Mouse (Mus musculus) neural tube, embryonic 14.5 days (tissue): Measurements from ENCODE around the gene Ptges3l. TPM values are rescaled to one million over a fixed set of nuclear protein-coding genes. Genes with fewer than 3 reads are reported as not detected.

Experiments used
- ATAC-seq: fragments of 200-750 bp; cut with Nextera tagmentation; 2 replicates; pipeline ENCODE4 v1.8.0; 2017; ENCODE audit warnings: low read depth, mild to moderate bottlenecking, moderate TSS enrichment, moderate library complexity
- H3K27ac ChIP-seq: fragments of 300-500 bp; sonication (generic); 2 replicates; pipeline ENCODE4 v1.5.1; 2014; ENCODE audit warnings: low read depth, mild to moderate bottlenecking, control low read depth, low read length, moderate library complexity, mixed read lengths
- H3K27me3 ChIP-seq: fragments of 300-500 bp; sonication (generic); 2 replicates; pipeline ENCODE4 v1.6.1; 2014; ENCODE audit warnings: low read length; ENCODE audit not compliant: control insufficient read depth, insufficient read depth
- H3K36me3 ChIP-seq: fragments of 300-500 bp; sonication (generic); 2 replicates; pipeline ENCODE4 v1.6.1; 2014; ENCODE audit warnings: low read length, mixed read lengths; ENCODE audit not compliant: control insufficient read depth, insufficient read depth
- H3K4me1 ChIP-seq: fragments of 300-500 bp; sonication (generic); 2 replicates; pipeline ENCODE4 v1.6.1; 2014; ENCODE audit warnings: low read length; ENCODE audit not compliant: control insufficient read depth, insufficient read depth
- H3K4me2 ChIP-seq: fragments of 300-500 bp; sonication (generic); 2 replicates; pipeline ENCODE4 v1.6.1; 2014; ENCODE audit warnings: mild to moderate bottlenecking, low read depth, low read length, control low read depth
- H3K4me3 ChIP-seq: fragments of 300-500 bp; sonication (generic); 2 replicates; pipeline ENCODE4 v1.5.1; 2014; ENCODE audit warnings: low read depth, low read length, control low read depth, mixed read lengths
- H3K9ac ChIP-seq: fragments of 300-500 bp; sonication (generic); replicated peaks from 2 replicates; pipeline ENCODE4 v1.6.1; 2014; ENCODE audit warnings: low read depth, mild to moderate bottlenecking, control low read depth, low read length, mixed read lengths
- H3K9me3 ChIP-seq: fragments of 300-500 bp; sonication (generic); 2 replicates; pipeline ENCODE4 v1.6.1; 2016; ENCODE audit warnings: low read length; ENCODE audit not compliant: control insufficient read depth
- WGBS: fragments of 180-500 bp; shearing (Covaris S2); extraction: QIAGEN DNeasy Blood & Tissue Kit; methylation state at CpG from one replicate; pipeline ENCODE4 v1.1.7; 2014; 5-methylcytosine and 5-hydroxymethylcytosine counted together
- polyA plus RNA-seq: library from polyadenylated mRNA; unstranded; fragments of >200 nt; fragmentation: Nextera tagmentation; extraction: Ambion mirVana; gene quantifications from 2 replicates; pipeline ENCODE4 v1.2.1, GENCODE M21; 2014

The Ptges3l gene
- polyA plus RNA-seq, 1 experiment from 2014 or later, result 1.8 TPM

DNA sequence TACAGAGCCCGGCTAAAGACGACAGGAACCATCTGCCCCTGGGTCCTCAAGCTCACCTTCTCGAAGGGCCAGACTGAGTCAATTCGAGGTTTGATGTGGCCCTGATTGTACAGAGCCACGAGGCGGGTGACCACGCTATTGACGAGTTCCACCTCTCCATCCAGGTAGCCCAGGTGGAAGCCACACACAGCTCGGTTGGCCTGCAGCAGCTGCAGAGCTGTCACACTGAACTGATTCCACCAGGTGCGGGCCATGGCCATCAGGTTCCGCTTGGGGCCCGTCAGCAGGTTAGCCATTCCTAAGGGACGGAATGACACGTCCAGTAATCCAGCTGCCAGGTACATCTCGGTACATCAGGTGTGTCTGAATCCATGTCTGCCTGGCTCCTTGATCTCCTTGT lies 35.2 kb upstream of the Ptges3l start:
- 90% methylated on average over 15 of the region's 15 CpGs for WGBS
- no peaks in the 10 kb centered on the region for H3K27me3 ChIP-seq
- no peak overlapping the region for H3K27ac ChIP-seq
- no peak overlapping the region for H3K4me2 ChIP-seq
- H3K9ac ChIP-seq, result no peak overlapping the region
- H3K4me3 ChIP-seq, result no peak overlapping the region
- H3K36me3 ChIP-seq, result peaks cover 48% of the 10 kb centered on the region
- H3K4me1 ChIP-seq, result peaks cover 25% of the 10 kb centered on the region
- H3K9me3 ChIP-seq, result no peaks in the 10 kb centered on the region
- ATAC-seq, result no peak

DNA sequence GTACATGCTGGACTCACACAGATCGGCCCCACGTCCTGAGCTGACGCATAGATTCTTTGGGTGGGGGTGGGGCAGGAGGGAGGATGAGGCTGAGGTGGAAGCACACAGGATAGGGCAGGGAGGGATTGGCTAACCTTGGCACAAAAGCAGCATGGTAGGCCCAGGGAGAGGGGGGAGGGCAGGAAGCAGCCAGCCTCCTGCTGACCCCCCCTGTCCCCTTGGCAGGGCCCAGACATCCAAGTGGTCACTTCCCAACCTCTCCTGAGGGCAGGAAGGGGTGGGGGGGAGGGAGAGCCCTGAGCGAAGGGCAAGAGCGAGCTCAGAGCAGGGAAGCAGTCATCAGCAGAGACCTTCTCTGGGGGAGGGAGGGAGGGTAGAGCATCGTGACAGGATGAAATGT lies 34.6 kb upstream of the Ptges3l start:
- peaks cover 48% of the 10 kb centered on the region for H3K36me3 ChIP-seq
- no peak for ATAC-seq
- no peak overlapping the region for H3K4me2 ChIP-seq
- WGBS, result 32% methylated on average over 5 of the region's 6 CpGs
- no peak overlapping the region for H3K4me3 ChIP-seq
- peaks cover 25% of the 10 kb centered on the region for H3K4me1 ChIP-seq
- no peak overlapping the region for H3K27ac ChIP-seq
- H3K27me3 ChIP-seq, result no peaks in the 10 kb centered on the region
- no peaks in the 10 kb centered on the region for H3K9me3 ChIP-seq
- no peak overlapping the region for H3K9ac ChIP-seq

DNA sequence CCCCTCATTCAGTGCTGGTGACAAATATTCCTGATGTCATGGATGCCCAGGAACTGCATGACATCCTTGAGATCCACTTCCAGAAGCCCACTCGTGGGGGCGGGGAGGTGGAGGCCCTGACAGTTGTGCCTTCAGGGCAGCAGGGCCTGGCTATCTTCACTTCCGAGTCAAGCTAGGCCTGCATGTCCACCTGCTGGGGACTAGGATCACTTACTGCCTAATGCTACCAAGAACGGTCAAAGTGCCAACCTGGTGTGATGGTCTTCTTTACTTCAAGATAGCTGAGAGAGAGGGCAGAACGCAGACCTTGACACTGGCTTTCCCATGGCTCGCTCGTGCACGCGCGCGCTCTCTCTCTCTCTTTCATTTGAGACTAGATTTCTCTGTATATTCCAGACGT lies 33.1 kb upstream of the Ptges3l start:
- ATAC-seq, result no peak
- 82% methylated on average over 12 of the region's 12 CpGs for WGBS
- no peaks in the 10 kb centered on the region for H3K27me3 ChIP-seq
- peaks cover 48% of the 10 kb centered on the region for H3K36me3 ChIP-seq
- H3K9me3 ChIP-seq, result no peaks in the 10 kb centered on the region
- H3K4me1 ChIP-seq, result peaks cover 13% of the 10 kb centered on the region
- no peak overlapping the region for H3K4me2 ChIP-seq
- no peak overlapping the region for H3K9ac ChIP-seq
- H3K4me3 ChIP-seq, result no peak overlapping the region
- no peak overlapping the region for H3K27ac ChIP-seq

DNA sequence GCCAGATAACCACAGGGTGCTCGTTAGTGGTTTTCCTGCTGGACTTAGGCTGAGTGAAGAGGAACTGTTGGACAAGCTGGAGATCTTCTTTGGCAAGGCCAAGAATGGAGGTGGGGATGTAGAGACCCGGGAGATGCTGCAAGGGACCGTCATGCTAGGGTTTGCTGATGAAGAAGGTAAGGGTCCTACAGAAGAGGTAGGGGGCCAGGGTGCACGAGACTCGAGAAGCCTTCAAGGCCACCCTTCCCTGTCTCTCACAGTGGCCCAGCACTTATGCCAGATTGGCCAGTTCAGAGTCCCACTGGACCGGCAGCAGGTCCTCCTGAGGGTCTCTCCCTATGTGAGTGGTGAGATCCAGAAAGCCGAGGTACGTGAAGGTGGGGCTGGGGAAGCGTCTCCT lies 32.5 kb upstream of the Ptges3l start:
- Histone ChIP-seq H3K4me3 (no peak overlapping the region), H3K9ac (no peak overlapping the region), H3K4me1 (peaks cover 8% of the 10 kb centered on the region; the same call in 1 of the 2 replicates), H3K9me3 (no peaks in the 10 kb centered on the region), H3K27me3 (no peaks in the 10 kb centered on the region), H3K27ac (no peak overlapping the region), H3K36me3 (peaks cover 47% of the 10 kb centered on the region), H3K4me2 (no peak overlapping the region)
- no peak for ATAC-seq
- WGBS, result 91% methylated on average over 9 of the region's 9 CpGs

DNA sequence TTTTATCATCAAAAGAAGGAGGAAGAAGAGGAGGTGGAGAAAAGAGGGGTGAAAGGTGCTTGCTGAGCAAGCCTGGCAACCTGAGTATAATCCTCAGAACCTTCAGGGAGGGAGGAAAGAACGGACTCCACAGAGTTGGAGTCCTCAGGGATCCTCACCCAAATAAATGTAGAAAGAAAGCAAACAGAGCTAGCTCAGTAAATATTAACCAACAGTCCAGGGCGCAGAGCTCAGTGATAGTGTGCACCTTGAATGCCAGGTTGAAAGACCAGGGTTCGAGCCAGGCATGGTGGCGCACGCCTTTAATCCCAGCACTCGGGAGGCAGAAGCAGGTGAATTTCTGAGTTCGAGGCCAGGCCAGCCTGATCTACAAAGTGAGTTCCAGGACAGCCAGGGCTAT lies 30.5 kb upstream of the Ptges3l start:
- H3K27me3 ChIP-seq, result no peaks in the 10 kb centered on the region
- no peaks in the 10 kb centered on the region for H3K4me1 ChIP-seq
- H3K4me2 ChIP-seq, result no peak overlapping the region
- no peak for ATAC-seq
- no peaks in the 10 kb centered on the region for H3K9me3 ChIP-seq
- H3K27ac ChIP-seq, result no peak overlapping the region
- 92% methylated on average over 7 of the region's 7 CpGs for WGBS
- no peak overlapping the region for H3K4me3 ChIP-seq
- peaks cover 35% of the 10 kb centered on the region for H3K36me3 ChIP-seq
- no peak overlapping the region for H3K9ac ChIP-seq

DNA sequence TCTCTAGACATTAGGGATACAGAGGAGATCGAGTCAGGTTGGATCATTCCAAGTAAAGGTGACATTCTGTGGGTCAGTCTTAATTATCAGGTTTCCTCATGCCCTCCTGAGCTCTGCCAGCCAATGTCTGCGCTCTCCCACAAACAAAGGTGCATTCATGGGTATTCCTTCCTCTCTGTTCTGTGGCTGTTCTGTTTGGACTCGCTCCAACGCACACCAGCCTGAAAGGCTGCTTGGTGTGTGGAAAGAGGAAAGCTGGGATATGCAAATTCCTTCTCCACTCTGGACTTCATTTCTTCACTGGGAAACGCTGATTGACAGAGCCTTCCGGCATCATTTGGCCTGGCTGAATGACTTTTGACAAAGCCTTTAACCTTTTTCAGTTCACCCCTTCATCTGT lies 29.6 kb upstream of the Ptges3l start:
- ATAC-seq, result peak; percentile 65; the same call in 1 of the 2 replicates
- H3K9ac ChIP-seq, result no peak overlapping the region
- no peak overlapping the region for H3K27ac ChIP-seq
- H3K36me3 ChIP-seq, result peaks cover 26% of the 10 kb centered on the region
- no peaks in the 10 kb centered on the region for H3K4me1 ChIP-seq
- no peaks in the 10 kb centered on the region for H3K27me3 ChIP-seq
- no peaks in the 10 kb centered on the region for H3K9me3 ChIP-seq
- no peak overlapping the region for H3K4me3 ChIP-seq
- H3K4me2 ChIP-seq, result no peak overlapping the region
- WGBS, result 44% methylated on average over 6 of the region's 6 CpGs

DNA sequence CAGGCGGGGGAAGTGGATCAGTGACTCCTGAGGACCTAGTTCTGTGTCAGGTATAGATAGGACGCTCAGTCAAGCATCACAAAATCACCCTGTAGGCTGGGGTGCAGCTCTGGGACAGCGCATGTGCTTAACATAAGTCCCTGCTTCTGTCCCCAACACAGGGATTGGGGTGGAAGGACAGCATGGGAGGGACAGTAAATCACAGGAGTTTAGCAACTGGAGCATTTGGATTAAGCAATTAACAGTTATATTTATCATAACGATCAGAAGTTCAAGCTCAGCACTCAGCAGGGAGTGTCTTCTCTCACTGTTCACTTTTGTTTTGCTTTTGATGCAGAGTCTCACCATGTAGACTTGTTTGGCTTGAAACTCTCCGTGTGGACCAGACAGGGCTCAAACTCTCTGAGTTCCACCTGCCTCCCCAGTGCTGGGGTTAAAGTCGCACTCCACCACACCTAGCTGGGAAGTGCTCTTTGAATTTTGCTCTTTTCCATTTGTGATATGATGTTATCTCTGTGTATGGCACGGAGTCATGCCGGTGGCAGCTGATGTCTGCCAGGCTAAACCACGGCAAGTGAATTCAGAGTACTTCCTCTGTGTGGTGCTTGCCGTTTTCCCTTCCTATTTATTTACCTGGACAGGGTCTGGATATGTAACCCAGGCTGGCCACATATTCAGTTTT lies 27.1 kb upstream of the Ptges3l start:
- Histone ChIP-seq H3K9me3 (no peaks in the 10 kb centered on the region), H3K9ac (no peak overlapping the region), H3K36me3 (peaks cover 2% of the 10 kb centered on the region; the same call in 1 of the 2 replicates), H3K27me3 (no peaks in the 10 kb centered on the region), H3K27ac (no peak overlapping the region), H3K4me2 (no peak overlapping the region), H3K4me1 (no peaks in the 10 kb centered on the region), H3K4me3 (no peak overlapping the region)
- ATAC-seq, result no peak
- 78% methylated on average over 10 of the region's 10 CpGs for WGBS

DNA sequence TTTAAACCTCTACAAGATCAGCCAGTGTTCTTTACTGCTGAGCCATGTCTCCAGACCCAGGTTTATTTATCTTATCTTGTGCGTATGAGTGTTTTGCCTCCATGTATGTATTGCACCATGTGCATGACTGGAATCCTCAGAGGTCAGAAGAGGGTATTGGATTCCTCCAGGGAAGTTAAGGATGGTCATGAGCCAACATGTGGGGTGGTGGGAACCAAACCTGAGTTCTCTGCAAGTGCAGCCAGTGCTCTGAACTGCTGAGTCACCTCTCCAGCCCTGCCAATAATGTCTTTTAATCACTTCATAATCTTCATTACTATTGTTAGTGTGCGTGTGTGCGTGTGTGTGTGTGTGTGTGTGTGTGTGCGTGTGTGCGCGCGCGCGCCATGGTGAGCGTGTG lies 26.4 kb upstream of the Ptges3l start:
- Histone ChIP-seq H3K27me3 (no peaks in the 10 kb centered on the region), H3K4me3 (no peak overlapping the region), H3K4me2 (no peak overlapping the region), H3K4me1 (no peaks in the 10 kb centered on the region), H3K9me3 (no peaks in the 10 kb centered on the region), H3K36me3 (no peaks in the 10 kb centered on the region; the same call in 1 of the 2 replicates), H3K9ac (no peak overlapping the region), H3K27ac (no peak overlapping the region)
- WGBS, result 91% methylated on average over 10 of the region's 10 CpGs
- no peak for ATAC-seq

DNA sequence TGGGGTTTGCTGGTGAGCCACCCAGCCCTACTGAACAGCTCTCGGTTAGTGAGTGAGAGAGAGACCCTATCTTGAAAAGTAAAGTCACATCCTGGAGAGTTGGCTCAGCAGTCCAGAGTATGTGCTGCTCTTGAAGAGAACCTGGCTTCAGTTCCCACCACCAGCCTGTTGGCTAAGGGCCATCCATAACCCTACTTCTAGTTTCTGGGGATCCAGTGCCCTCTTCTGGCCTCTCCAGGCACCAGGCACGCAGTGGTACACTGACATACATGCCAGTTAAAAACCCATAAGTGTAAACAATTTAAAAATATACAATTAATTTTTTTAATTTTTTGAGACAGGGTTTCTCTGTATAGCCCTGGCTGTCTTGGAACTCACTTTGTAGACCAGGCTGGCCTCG lies 25.3 kb upstream of the Ptges3l start:
- H3K9me3 ChIP-seq, result no peaks in the 10 kb centered on the region
- H3K4me2 ChIP-seq, result no peak overlapping the region
- no peak for ATAC-seq
- no peak overlapping the region for H3K4me3 ChIP-seq
- peaks cover 4% of the 10 kb centered on the region for H3K36me3 ChIP-seq
- H3K9ac ChIP-seq, result no peak overlapping the region
- no peak overlapping the region for H3K27ac ChIP-seq
- no peaks in the 10 kb centered on the region for H3K4me1 ChIP-seq
- no peaks in the 10 kb centered on the region for H3K27me3 ChIP-seq
- 80% methylated on average over 3 of the region's 3 CpGs for WGBS
